Mouse (Mus musculus) ZHBTc4 (cell line): ENCODE measurements around the gene Abl1.

Source experiments
- DNase-seq: peaks from one replicate; pipeline ENCODE4 v3.0.0-alpha.2; 2011; ENCODE audit warnings: low read depth, low spot score

Abl1 gene

GRCm38 (mm10) chr2:31683666-31684065, 4.5 kb upstream of the Abl1 start:
- DNase-seq = peak; percentile 78

GRCm38 (mm10) chr2:31689045-31689444, 869 bp downstream of the Abl1 start:
- DNase-seq = no peak

DNA sequence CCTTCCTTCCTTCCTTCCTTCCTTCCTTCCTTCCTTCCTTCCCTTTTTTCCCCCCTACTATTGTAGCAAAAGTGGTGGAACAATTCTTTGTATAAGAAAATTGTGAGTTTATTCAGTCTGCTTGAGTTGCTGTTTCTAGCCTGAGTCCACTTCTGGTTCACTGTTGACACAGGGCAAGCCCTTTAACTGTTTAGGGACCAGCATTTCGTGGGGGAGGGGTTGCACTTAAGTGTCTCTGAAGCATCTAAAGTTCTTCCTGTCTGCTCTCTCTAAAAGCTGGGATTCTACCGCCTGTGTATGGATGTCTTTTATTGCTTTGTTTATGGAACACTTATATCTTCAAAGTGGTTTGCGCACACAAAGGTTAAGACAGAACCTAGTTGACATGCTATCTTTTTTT, 1.9 kb downstream of the Abl1 start:
- no peak for DNase-seq

DNA sequence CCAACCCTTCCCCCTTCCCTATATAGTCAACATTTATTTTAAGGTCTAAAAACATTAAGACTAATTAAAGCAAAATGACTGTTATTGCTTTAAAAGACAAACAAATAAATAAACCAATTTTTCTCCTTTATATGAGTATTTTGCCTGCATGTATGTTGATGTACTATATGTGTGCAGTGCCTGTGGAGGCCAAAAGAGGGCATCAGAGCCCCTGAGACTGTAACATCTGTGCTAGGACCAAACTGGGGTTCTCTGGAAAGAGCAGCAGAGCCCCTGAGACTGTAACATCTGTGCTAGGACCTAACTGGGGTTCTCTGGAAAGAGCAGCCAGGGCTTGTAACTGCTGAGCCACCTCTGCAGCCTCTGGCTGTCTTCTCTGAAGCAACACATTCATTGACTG, 10.0 kb downstream of the Abl1 start:
- DNase-seq = no peak

DNA sequence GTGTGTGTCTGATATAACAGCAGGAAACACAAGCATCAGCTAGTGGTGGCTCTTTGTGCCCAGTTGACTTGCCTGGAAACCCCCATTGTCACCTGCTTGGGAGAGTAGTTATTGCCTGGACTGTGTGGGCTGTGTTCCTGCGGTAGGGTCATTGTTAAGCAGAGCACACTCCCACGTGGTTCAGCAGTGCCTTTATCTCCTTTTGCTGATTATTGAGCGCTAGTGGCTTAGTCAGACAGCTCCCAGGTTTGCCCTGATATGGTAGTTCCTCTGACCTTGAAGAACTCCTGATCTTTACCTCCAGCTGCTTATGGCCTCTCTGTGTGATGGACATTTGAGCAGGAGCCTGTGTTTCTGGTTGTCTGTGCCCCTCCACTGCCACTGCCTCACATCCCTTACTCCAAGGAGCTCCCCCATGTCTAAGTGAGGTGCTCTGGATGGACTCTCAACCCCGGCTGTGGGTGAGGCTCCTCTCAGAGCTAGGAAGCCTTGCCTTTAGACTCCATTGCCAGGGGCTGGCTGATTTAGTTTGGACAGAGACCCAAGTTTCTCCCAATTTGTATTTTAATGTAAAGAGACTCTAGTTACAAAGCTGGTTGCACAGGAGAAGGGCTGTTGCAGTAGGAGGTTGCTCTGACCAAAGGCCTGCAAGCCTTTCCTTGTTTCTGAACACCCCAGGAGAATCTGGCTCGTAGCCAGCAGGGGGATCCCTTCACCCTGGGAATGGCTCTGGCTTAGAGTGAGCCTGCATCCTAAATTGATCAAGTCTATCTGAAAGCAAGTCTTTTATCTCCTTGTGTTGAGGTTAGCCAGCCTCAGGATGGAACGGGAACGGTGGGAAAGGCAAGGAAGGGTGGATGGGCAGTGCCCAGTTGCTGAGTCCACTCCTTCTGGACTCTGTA, 12.6 kb downstream of the Abl1 start:
- peak; percentile 62 for DNase-seq

DNA sequence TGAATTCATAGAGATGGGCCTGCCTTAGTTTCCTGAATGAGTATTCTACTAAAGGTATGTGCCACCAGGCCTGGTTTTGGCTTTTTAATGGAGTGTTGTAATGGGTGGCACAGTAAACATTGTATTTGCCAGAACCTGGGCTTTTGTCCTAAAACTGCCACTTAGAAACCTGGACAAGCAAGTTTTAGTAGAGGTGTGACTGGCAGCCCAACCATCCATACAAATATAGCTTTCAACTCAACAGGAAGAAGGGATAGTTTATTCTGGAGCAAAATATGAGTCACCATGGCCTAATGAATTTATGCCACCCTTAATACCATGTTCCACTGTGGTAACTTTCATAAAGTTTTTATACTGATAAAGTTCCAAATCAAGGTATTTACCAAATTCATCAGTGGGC, 15.1 kb downstream of the Abl1 start:
- no peak for DNase-seq

DNA sequence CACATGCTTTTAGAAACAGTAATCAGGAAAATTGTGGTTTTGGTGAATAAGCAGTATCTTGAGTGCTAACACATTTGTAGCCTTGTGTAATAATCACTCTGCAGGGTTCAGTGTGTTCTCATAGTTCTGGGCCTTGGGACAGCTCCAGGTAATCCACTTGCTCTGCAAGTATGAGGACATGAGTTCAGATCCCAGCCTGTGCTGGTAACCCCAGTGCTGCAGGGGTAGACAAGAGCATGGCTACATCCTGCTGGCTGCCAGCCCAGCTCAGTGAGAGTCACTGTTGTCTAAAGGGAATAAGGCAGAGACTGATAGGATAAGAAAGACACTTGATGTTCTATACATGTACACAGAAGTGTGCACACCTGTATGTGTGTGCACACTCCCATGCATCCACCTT, 17.7 kb downstream of the Abl1 start:
- no peak for DNase-seq

- no peak for DNase-seq
Observed at GRCm38 (mm10) chr2:31706531-31706930, 18.4 kb downstream of the Abl1 start.

DNA sequence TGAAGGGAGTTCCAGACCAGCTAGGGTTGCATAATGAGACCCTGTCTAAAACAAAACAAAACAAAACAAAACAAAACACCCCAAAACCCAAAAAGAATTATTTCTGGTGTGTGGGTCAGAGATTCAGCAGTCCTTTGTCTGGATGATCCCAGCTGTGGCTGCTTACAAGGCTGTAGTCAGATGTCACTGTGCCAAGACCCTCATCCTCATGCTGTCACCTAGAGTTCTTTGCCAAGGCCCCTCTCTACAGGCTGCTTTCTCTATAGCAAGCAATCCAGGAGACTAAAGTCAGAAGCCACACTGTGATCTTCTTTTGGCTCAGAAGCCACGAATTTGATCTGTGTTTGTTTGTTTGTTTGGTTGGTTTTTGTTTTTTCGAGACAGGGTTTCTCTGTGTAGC, 24.5 kb downstream of the Abl1 start:
- DNase-seq = no peak

- DNase-seq = no peak
Observed at GRCm38 (mm10) chr2:31713813-31714212, 25.6 kb downstream of the Abl1 start.

GRCm38 (mm10) chr2:31714780-31715179, 26.6 kb downstream of the Abl1 start:
- no peak for DNase-seq

DNA sequence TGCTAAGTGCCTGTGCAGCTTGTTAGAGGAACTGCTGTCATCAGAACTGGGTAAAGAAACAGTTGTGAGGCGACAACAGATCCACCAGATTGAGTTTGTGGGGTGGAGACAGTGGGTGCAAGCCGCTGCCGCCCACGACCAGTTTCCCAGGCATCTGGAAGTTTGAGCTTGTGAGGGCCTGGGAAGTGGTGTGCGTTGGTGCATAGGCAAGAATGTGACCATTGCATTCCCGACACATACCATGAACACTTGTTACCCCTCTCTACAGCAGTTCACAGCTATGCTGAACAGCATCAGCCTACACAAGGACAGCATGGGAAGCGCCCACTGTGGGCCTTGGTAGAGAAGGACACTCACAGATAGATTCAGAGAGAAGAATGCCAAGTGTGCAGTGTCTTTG, 27.8 kb downstream of the Abl1 start:
- DNase-seq = no peak

- DNase-seq = peak; percentile 17
Observed at GRCm38 (mm10) chr2:31719202-31719880, 31.2 kb downstream of the Abl1 start.

- DNase-seq = no peak
Observed at GRCm38 (mm10) chr2:31719944-31720343, 31.8 kb downstream of the Abl1 start.

- DNase-seq = peak; percentile 61
Observed at GRCm38 (mm10) chr2:31720783-31721182, 32.6 kb downstream of the Abl1 start.

- DNase-seq = no peak
Observed at GRCm38 (mm10) chr2:31724730-31725490, 36.7 kb downstream of the Abl1 start.

- DNase-seq = no peak
Observed at GRCm38 (mm10) chr2:31727576-31728277, 39.6 kb downstream of the Abl1 start.

- DNase-seq = no peak
Observed at GRCm38 (mm10) chr2:31730640-31731039, 42.5 kb downstream of the Abl1 start.

DNA sequence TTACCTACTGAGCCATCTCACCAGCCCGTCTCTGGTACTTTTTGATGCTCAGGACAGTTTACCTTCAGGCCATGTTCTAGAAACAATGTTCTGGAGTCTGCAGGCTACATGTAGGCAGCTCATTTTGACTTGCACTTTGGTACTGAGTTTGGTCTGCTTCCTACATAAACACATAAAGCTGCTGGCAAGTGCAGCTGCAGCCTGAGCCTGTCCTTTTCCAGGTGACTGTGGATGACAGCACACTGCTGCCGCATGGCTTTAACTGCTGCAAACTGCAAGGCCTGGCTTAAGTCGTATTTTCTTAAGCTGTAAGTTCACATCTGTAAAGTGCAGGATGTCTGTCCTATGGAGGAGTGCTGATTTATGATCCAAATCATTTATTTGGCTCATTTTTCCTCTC, 44.3 kb downstream of the Abl1 start:
- no peak for DNase-seq

GRCm38 (mm10) chr2:31733558-31733957, 45.4 kb downstream of the Abl1 start:
- DNase-seq = no peak

GRCm38 (mm10) chr2:31739041-31739440, 50.9 kb downstream of the Abl1 start:
- no peak for DNase-seq

GRCm38 (mm10) chr2:31741728-31742127, 53.6 kb downstream of the Abl1 start:
- DNase-seq = peak; percentile 46
